Mouse (Mus musculus) forebrain, embryonic 11.5 days (tissue): ENCODE results near the gene Kcnc3. TPM values are rescaled to one million over a fixed set of nuclear protein-coding genes. Genes with fewer than 3 reads are reported as not detected.
A peak's percentile ranks its signal among the peaks of the same experiment; 100 is the strongest.

Experiments
- ATAC-seq: fragments of 200-750 bp; cut with Nextera tagmentation; replicated peaks from 2 replicates; pipeline ENCODE4 v1.8.0; 2017; ENCODE audit warnings: moderate TSS enrichment; ENCODE audit not compliant: low FRiP score
- DNase-seq: peaks from one replicate; pipeline ENCODE4 v3.0.0-alpha.2; 2017; ENCODE audit warnings: low spot score
- H3K27ac ChIP-seq: fragments of 300-500 bp; sonication (generic); 2 replicates; pipeline ENCODE4 v1.5.1; 2014; ENCODE audit warnings: low read depth, low read length
- H3K27me3 ChIP-seq: fragments of 300-500 bp; sonication (generic); 2 replicates; pipeline ENCODE4 v1.6.1; 2014; ENCODE audit warnings: mild to moderate bottlenecking, low read length, mixed read lengths; ENCODE audit not compliant: control insufficient read depth, insufficient read depth
- H3K36me3 ChIP-seq: fragments of 300-500 bp; sonication (generic); 2 replicates; pipeline ENCODE4 v1.6.1; 2014; ENCODE audit warnings: mild to moderate bottlenecking, low read length, moderate library complexity, mixed read lengths; ENCODE audit not compliant: control insufficient read depth, insufficient read depth
- H3K4me1 ChIP-seq: fragments of 300-500 bp; sonication (generic); replicated peaks from 2 replicates; pipeline ENCODE4 v1.6.1; 2014; ENCODE audit warnings: low read length, mixed read lengths; ENCODE audit not compliant: control insufficient read depth, insufficient read depth
- H3K4me2 ChIP-seq: fragments of 300-500 bp; sonication (generic); 2 replicates; pipeline ENCODE4 v1.6.1; 2014; ENCODE audit warnings: low read depth, mild to moderate bottlenecking, low read length, moderate library complexity, mixed read lengths; ENCODE audit not compliant: severe bottlenecking
- H3K4me3 ChIP-seq: fragments of 300-500 bp; sonication (generic); 2 replicates; pipeline ENCODE4 v1.5.1; 2014; ENCODE audit warnings: low read depth, low read length
- H3K9ac ChIP-seq: fragments of 300-500 bp; sonication (generic); 2 replicates; pipeline ENCODE4 v1.6.1; 2014; ENCODE audit warnings: low read length
- H3K9me3 ChIP-seq: fragments of 300-500 bp; sonication (generic); 2 replicates; pipeline ENCODE4 v1.6.1; 2016; ENCODE audit warnings: low read length, mixed read lengths; ENCODE audit not compliant: control insufficient read depth
- WGBS: fragments of 180-500 bp; shearing (Covaris S2); extraction: QIAGEN DNeasy Blood & Tissue Kit; methylation state at CpG from one replicate; pipeline ENCODE4 v1.1.7; 2014; 5-methylcytosine and 5-hydroxymethylcytosine counted together
- polyA plus RNA-seq: library from polyadenylated mRNA; unstranded; fragments of >200 nt; fragmentation: Nextera tagmentation; extraction: Ambion mirVana; gene quantifications from 2 replicates; pipeline ENCODE4 v1.2.1, GENCODE M21; 2014

Gene Kcnc3
- 1.8 and 2.0 TPM in 2 replicates for polyA plus RNA-seq

- DNase-seq: peak; percentile 98
- Histone ChIP-seq H3K27ac (no peak within 1 kb of the TSS), H3K4me1 (peaks cover 32% of the 10 kb centered on the region; the same call in 1 of the 2 replicates), H3K9ac (peak within 1 kb of the TSS; percentile 59), H3K36me3 (no peaks in the 10 kb centered on the region), H3K4me2 (peak within 1 kb of the TSS; percentile 99), H3K27me3 (peaks cover 37% of the 10 kb centered on the region), H3K4me3 (peak within 1 kb of the TSS; percentile 58), H3K9me3 (no peaks in the 10 kb centered on the region)
- under 1% methylated on average over 80 of the region's 80 CpGs for WGBS
- peak; percentile 91 for ATAC-seq
Measured at GRCm38 (mm10) chr7:44590402-44591347, at the start of gene Kcnc3. Kcnc3 (plus strand) TSS chr7:44590664.

GRCm38 (mm10) chr7:44542555-44542954 lies 47.9 kb upstream of the Kcnc3 start:
- Histone ChIP-seq H3K36me3 (peaks cover 3% of the 10 kb centered on the region; the same call in 1 of the 2 replicates), H3K9ac (no peak overlapping the region), H3K4me1 (peaks cover 4% of the 10 kb centered on the region; the same call in 1 of the 2 replicates), H3K27ac (no peak overlapping the region), H3K9me3 (no peaks in the 10 kb centered on the region), H3K4me3 (no peak overlapping the region), H3K27me3 (no peaks in the 10 kb centered on the region), H3K4me2 (no peak overlapping the region)
- ATAC-seq: no peak
- 97% methylated on average over 11 of the region's 11 CpGs for WGBS
- DNase-seq: no peak

GRCm38 (mm10) chr7:44543071-44543470 lies 47.4 kb upstream of the Kcnc3 start:
- ATAC-seq: no peak
- peaks cover 3% of the 10 kb centered on the region; the same call in 1 of the 2 replicates for H3K36me3 ChIP-seq
- peak; percentile 44 for DNase-seq

GRCm38 (mm10) chr7:44546274-44546673 lies 44.2 kb upstream of the Kcnc3 start:
- H3K4me3 ChIP-seq: no peak overlapping the region
- no peaks in the 10 kb centered on the region for H3K27me3 ChIP-seq
- WGBS: 98% methylated on average over 3 of the region's 3 CpGs
- H3K4me1 ChIP-seq: peaks cover 9% of the 10 kb centered on the region
- H3K36me3 ChIP-seq: peaks cover 3% of the 10 kb centered on the region; the same call in 1 of the 2 replicates
- H3K9me3 ChIP-seq: no peaks in the 10 kb centered on the region
- DNase-seq (no peak), ATAC-seq (no peak)
- no peak overlapping the region for H3K27ac ChIP-seq
- no peak overlapping the region for H3K9ac ChIP-seq
- H3K4me2 ChIP-seq: no peak overlapping the region

More at GRCm38 (mm10) chr7:44543071-44543470, 47.4 kb upstream of the Kcnc3 start:
- Histone ChIP-seq H3K27me3 (no peaks in the 10 kb centered on the region), H3K9me3 (no peaks in the 10 kb centered on the region), H3K4me2 (no peak overlapping the region), H3K27ac (no peak overlapping the region), H3K4me3 (no peak overlapping the region), H3K4me1 (peaks cover 9% of the 10 kb centered on the region), H3K9ac (no peak overlapping the region)
- 84% methylated on average over 12 of the region's 12 CpGs for WGBS

- DNase-seq: no peak
- H3K36me3 ChIP-seq: no peaks in the 10 kb centered on the region; the same call in 1 of the 2 replicates
- H3K9ac ChIP-seq: peak overlapping the region; percentile 73; the same call in 1 of the 2 replicates
- no peaks in the 10 kb centered on the region for H3K9me3 ChIP-seq
- no peak overlapping the region for H3K27ac ChIP-seq
- ATAC-seq: no peak
- peaks cover 9% of the 10 kb centered on the region for H3K4me1 ChIP-seq
- H3K4me3 ChIP-seq: no peak overlapping the region
- no peaks in the 10 kb centered on the region for H3K27me3 ChIP-seq
- WGBS: 95% methylated on average over 13 of the region's 13 CpGs
- H3K4me2 ChIP-seq: peak overlapping the region; percentile 70; the same call in 1 of the 2 replicates
Measured at GRCm38 (mm10) chr7:44547041-44547440, 43.4 kb upstream of the Kcnc3 start.

- Histone ChIP-seq H3K9me3 (no peaks in the 10 kb centered on the region), H3K36me3 (no peaks in the 10 kb centered on the region; the same call in 1 of the 2 replicates), H3K4me2 (peak overlapping the region; percentile 70), H3K27ac (no peak overlapping the region), H3K4me1 (peaks cover 9% of the 10 kb centered on the region), H3K27me3 (no peaks in the 10 kb centered on the region), H3K9ac (peak overlapping the region; percentile 73), H3K4me3 (peak overlapping the region; percentile 61)
- ATAC-seq (no peak), DNase-seq (peak; percentile 50)
- WGBS: 29% methylated on average over 5 of the region's 5 CpGs
Measured at GRCm38 (mm10) chr7:44547725-44548124, 42.7 kb upstream of the Kcnc3 start.

GRCm38 (mm10) chr7:44548497-44549087 lies 41.9 kb upstream of the Kcnc3 start, which contains the start of gene Pold1:
Pold1 (minus strand) TSS chr7:44548849.
- peaks cover 9% of the 10 kb centered on the region for H3K4me1 ChIP-seq
- ATAC-seq (peak; percentile 91), DNase-seq (peak; percentile 100)
- 0 out of 2 replicates have a peak within 1 kb of the TSS, but pooled peaks have one; percentile 39 for H3K27ac ChIP-seq
- H3K9me3 ChIP-seq: no peaks in the 10 kb centered on the region
- no peaks in the 10 kb centered on the region for H3K27me3 ChIP-seq
- H3K4me3 ChIP-seq: peak within 1 kb of the TSS; percentile 61
- H3K9ac ChIP-seq: peak within 1 kb of the TSS; percentile 73
- H3K4me2 ChIP-seq: peak within 1 kb of the TSS; percentile 70
- H3K36me3 ChIP-seq: no peaks in the 10 kb centered on the region; the same call in 1 of the 2 replicates
- WGBS: under 1% methylated on average over 43 of the region's 43 CpGs

GRCm38 (mm10) chr7:44549621-44550408 lies 40.6 kb upstream of the Kcnc3 start:
- Histone ChIP-seq H3K4me1 (peaks cover 9% of the 10 kb centered on the region), H3K4me3 (no peak overlapping the region), H3K27ac (no peak overlapping the region), H3K27me3 (no peaks in the 10 kb centered on the region), H3K9me3 (no peaks in the 10 kb centered on the region), H3K36me3 (no peaks in the 10 kb centered on the region; the same call in 1 of the 2 replicates), H3K4me2 (no peak overlapping the region), H3K9ac (no peak overlapping the region)
- ATAC-seq (no peak), DNase-seq (peak; percentile 50)
- WGBS: 95% methylated on average over 23 of the region's 23 CpGs
